Mouse (Mus musculus): Measurements from ENCODE around the gene Chl1. TPM values are rescaled to one million over a fixed set of nuclear protein-coding genes. Genes with fewer than 3 reads are reported as not detected.

Gene Chl1
- polyA plus RNA-seq, 1 experiment from 2014 or later, result 127 TPM

- Histone ChIP-seq H3K27me3 (replicated peaks; ENCODE audit: control insufficient read depth, insufficient read depth, low read length) (no peaks in the 10 kb centered on the region), H3K9me3 (ENCODE audit: control insufficient read depth, low read length) (no peaks in the 10 kb centered on the region), H3K27ac (ENCODE audit: low read length) (peak overlapping the region; percentile 98), H3K4me3 (replicated peaks; ENCODE audit: low read length) (peak overlapping the region; percentile 67), H3K36me3 (ENCODE audit: control insufficient read depth, insufficient read depth) (no peaks in the 10 kb centered on the region), H3K4me2 (ENCODE audit: low read length) (peak overlapping the region; percentile 77), H3K9ac (replicated peaks; ENCODE audit: low read depth, low read length) (peak overlapping the region; percentile 88), H3K4me1 (replicated peaks; ENCODE audit: control insufficient read depth, insufficient read depth, low read length) (peaks cover 23% of the 10 kb centered on the region)
- ATAC-seq, result peak; percentile 7; the same call in 1 of the 2 replicates
- WGBS, result 3% methylated on average over 18 of the region's 18 CpGs
Measured at GRCm38 (mm10) chr6:103511290-103511971, 1.0 kb downstream of the Chl1 start.

DNA sequence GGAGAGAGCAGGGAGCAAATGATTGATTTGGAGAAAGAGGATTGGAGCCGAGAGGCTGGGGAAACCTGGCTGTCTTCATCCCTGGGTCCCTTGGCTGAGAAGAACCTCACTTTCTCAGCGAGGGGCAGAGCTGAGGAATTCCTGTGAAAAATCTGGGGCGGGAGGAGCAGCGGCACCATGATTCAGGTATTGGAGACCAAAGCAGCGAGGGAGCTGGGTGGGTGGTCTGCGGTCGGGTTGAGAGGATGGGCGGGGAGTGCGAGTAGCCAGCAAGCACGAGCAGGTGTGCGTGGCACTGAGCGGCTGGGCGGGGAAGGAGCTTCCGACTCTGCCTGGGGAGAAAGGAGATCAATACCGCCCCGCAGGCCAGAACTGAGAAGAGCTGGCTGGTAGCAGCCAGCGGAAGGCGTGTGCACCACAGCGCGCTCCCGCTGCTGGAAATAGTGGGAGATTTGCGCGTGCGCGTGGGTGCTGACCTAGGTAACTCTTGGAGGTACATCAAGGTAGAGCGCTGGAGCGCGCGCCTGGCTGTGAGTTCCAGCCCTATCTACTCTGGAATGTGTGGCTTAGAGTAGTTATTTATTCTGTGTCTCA, 1.7 kb downstream of the Chl1 start:
- peak; percentile 69 for ATAC-seq
- H3K4me2 ChIP-seq (ENCODE audit: low read length), result peak overlapping the region; percentile 77
- no peaks in the 10 kb centered on the region for H3K36me3 ChIP-seq (ENCODE audit: control insufficient read depth, insufficient read depth)
- peak overlapping the region; percentile 88 for H3K9ac ChIP-seq (replicated peaks; ENCODE audit: low read depth, low read length)
- H3K9me3 ChIP-seq (ENCODE audit: control insufficient read depth, low read length), result no peaks in the 10 kb centered on the region
- peaks cover 23% of the 10 kb centered on the region for H3K4me1 ChIP-seq (replicated peaks; ENCODE audit: control insufficient read depth, insufficient read depth, low read length)
- no peaks in the 10 kb centered on the region for H3K27me3 ChIP-seq (replicated peaks; ENCODE audit: control insufficient read depth, insufficient read depth, low read length)
- peak overlapping the region; percentile 67 for H3K4me3 ChIP-seq (replicated peaks; ENCODE audit: low read length)
- WGBS, result 1% methylated on average over 29 of the region's 29 CpGs
- peak overlapping the region; percentile 98 for H3K27ac ChIP-seq (ENCODE audit: low read length)

DNA sequence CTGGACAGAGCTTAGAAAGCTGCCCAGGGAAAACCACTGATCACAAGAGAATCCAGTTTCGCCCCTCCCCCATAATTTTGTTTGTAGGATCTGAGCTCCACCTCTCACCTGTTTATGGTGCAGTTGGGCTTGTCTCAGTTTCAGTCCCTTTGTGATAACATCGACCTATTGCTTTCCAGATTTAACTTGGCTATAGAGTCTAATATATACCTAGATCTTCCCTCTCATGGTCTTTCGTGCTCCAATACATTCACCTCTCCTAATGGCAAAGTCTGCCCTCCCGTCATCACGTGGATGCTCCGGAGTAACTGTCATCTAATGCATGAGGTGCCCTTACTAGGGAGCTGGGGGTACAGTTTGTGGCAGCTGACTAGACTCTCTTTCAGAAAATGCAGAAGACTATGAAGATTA, 2.5 kb downstream of the Chl1 start:
- Histone ChIP-seq H3K4me2 (ENCODE audit: low read length) (peak overlapping the region; percentile 77), H3K27me3 (replicated peaks; ENCODE audit: control insufficient read depth, insufficient read depth, low read length) (no peaks in the 10 kb centered on the region), H3K27ac (ENCODE audit: low read length) (peak overlapping the region; percentile 78), H3K36me3 (ENCODE audit: control insufficient read depth, insufficient read depth) (no peaks in the 10 kb centered on the region), H3K4me1 (replicated peaks; ENCODE audit: control insufficient read depth, insufficient read depth, low read length) (peaks cover 22% of the 10 kb centered on the region), H3K9ac (replicated peaks; ENCODE audit: low read depth, low read length) (peak overlapping the region; percentile 88), H3K9me3 (ENCODE audit: control insufficient read depth, low read length) (no peaks in the 10 kb centered on the region), H3K4me3 (replicated peaks; ENCODE audit: low read length) (peak overlapping the region; percentile 67)
- 33% methylated on average over 6 of the region's 6 CpGs for WGBS
- ATAC-seq, result no peak

- H3K9me3 ChIP-seq (ENCODE audit: control insufficient read depth, low read length), result no peaks in the 10 kb centered on the region
- peak overlapping the region; percentile 78 for H3K27ac ChIP-seq (ENCODE audit: low read length)
- H3K4me1 ChIP-seq (replicated peaks; ENCODE audit: control insufficient read depth, insufficient read depth, low read length), result peaks cover 22% of the 10 kb centered on the region
- peak overlapping the region; percentile 46 for H3K9ac ChIP-seq (replicated peaks; ENCODE audit: low read depth, low read length)
- 26% methylated on average over 8 of the region's 8 CpGs for WGBS
- peak; percentile 70 for ATAC-seq
- H3K27me3 ChIP-seq (replicated peaks; ENCODE audit: control insufficient read depth, insufficient read depth, low read length), result no peaks in the 10 kb centered on the region
- no peaks in the 10 kb centered on the region for H3K36me3 ChIP-seq (ENCODE audit: control insufficient read depth, insufficient read depth)
- H3K4me2 ChIP-seq (ENCODE audit: low read length), result peak overlapping the region; percentile 77
- peak overlapping the region; percentile 67 for H3K4me3 ChIP-seq (replicated peaks; ENCODE audit: low read length)
Measured at GRCm38 (mm10) chr6:103513621-103514241, 3.3 kb downstream of the Chl1 start.

DNA sequence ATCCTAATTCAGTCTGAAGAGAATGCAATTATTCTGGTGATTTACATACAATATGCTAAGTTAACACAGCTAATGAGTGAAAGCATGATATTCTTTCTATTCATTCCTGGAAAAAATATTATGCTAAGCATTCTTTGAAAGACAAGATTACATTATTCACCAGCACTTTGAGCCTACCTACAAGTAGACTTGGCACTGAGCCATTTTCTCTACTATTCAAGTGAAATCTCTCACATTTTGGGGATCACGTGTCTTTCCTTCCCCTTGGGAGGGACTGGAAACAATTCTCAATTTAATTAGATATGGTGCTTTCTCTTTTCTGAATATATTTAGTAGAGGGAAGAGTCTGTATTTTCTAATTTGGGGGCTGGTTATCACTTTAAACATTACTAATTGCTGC, 4.0 kb downstream of the Chl1 start:
- H3K36me3 ChIP-seq (ENCODE audit: control insufficient read depth, insufficient read depth), result no peaks in the 10 kb centered on the region
- peak overlapping the region; percentile 42 for H3K4me2 ChIP-seq (ENCODE audit: low read length)
- H3K27me3 ChIP-seq (replicated peaks; ENCODE audit: control insufficient read depth, insufficient read depth, low read length), result no peaks in the 10 kb centered on the region
- no peak overlapping the region for H3K27ac ChIP-seq (ENCODE audit: low read length)
- peak; percentile 15 for ATAC-seq
- peak overlapping the region; percentile 26 for H3K4me3 ChIP-seq (replicated peaks; ENCODE audit: low read length)
- no peaks in the 10 kb centered on the region for H3K9me3 ChIP-seq (ENCODE audit: control insufficient read depth, low read length)
- WGBS, result 4% methylated on average over 1 of the region's 1 CpGs
- H3K4me1 ChIP-seq (replicated peaks; ENCODE audit: control insufficient read depth, insufficient read depth, low read length), result peaks cover 22% of the 10 kb centered on the region
- H3K9ac ChIP-seq (replicated peaks; ENCODE audit: low read depth, low read length), result no peak overlapping the region

GRCm38 (mm10) chr6:103514756-103515155, 4.4 kb downstream of the Chl1 start:
- 19% methylated on average over 1 of the region's 1 CpGs for WGBS
- Histone ChIP-seq H3K4me2 (ENCODE audit: low read length) (no peak overlapping the region), H3K9ac (replicated peaks; ENCODE audit: low read depth, low read length) (no peak overlapping the region), H3K27ac (ENCODE audit: low read length) (no peak overlapping the region), H3K4me3 (replicated peaks; ENCODE audit: low read length) (no peak overlapping the region), H3K36me3 (ENCODE audit: control insufficient read depth, insufficient read depth) (no peaks in the 10 kb centered on the region), H3K9me3 (ENCODE audit: control insufficient read depth, low read length) (no peaks in the 10 kb centered on the region), H3K4me1 (replicated peaks; ENCODE audit: control insufficient read depth, insufficient read depth, low read length) (peaks cover 20% of the 10 kb centered on the region), H3K27me3 (replicated peaks; ENCODE audit: control insufficient read depth, insufficient read depth, low read length) (no peaks in the 10 kb centered on the region)
- ATAC-seq, result no peak

DNA sequence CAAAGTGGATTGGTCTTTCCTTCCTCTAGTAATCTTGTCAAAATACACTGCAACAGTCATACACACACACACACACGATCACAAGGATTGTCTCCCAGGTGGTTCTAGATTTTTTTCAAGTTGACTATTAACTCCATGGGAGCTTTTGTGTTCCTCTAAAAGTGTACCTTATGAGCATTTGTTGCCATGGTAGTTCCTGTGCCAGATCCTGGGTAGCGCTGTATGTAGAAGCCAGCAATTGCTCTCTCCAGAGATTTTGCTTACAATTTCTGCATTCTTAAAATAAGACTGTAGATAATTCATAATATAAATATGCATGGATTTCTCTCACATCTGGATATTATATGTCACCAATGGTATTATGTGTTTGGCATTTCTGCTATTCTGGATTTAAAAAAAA, 9.2 kb downstream of the Chl1 start:
- Histone ChIP-seq H3K4me1 (replicated peaks; ENCODE audit: control insufficient read depth, insufficient read depth, low read length) (peaks cover 12% of the 10 kb centered on the region; the same call in 1 of the 2 replicates), H3K36me3 (ENCODE audit: control insufficient read depth, insufficient read depth) (no peaks in the 10 kb centered on the region), H3K27ac (ENCODE audit: low read length) (no peak overlapping the region), H3K4me3 (replicated peaks; ENCODE audit: low read length) (no peak overlapping the region), H3K9ac (replicated peaks; ENCODE audit: low read depth, low read length) (no peak overlapping the region), H3K9me3 (ENCODE audit: control insufficient read depth, low read length) (no peaks in the 10 kb centered on the region), H3K27me3 (replicated peaks; ENCODE audit: control insufficient read depth, insufficient read depth, low read length) (no peaks in the 10 kb centered on the region), H3K4me2 (ENCODE audit: low read length) (no peak overlapping the region)
- no peak for ATAC-seq
- WGBS, result 63% methylated on average over 2 of the region's 2 CpGs

GRCm38 (mm10) chr6:103525326-103526024, 15.1 kb downstream of the Chl1 start:
- Histone ChIP-seq H3K4me1 (replicated peaks; ENCODE audit: control insufficient read depth, insufficient read depth, low read length) (peaks cover 9% of the 10 kb centered on the region), H3K27ac (ENCODE audit: low read length) (no peak overlapping the region), H3K36me3 (ENCODE audit: control insufficient read depth, insufficient read depth) (no peaks in the 10 kb centered on the region), H3K4me2 (ENCODE audit: low read length) (no peak overlapping the region), H3K9me3 (ENCODE audit: control insufficient read depth, low read length) (no peaks in the 10 kb centered on the region), H3K4me3 (replicated peaks; ENCODE audit: low read length) (no peak overlapping the region), H3K9ac (replicated peaks; ENCODE audit: low read depth, low read length) (no peak overlapping the region), H3K27me3 (replicated peaks; ENCODE audit: control insufficient read depth, insufficient read depth, low read length) (no peaks in the 10 kb centered on the region)
- 89% methylated on average over 2 of the region's 2 CpGs for WGBS
- ATAC-seq, result no peak
